Mouse (Mus musculus): Measurements from ENCODE around the gene Sh3pxd2a.
A peak's percentile ranks its signal among the peaks of the same experiment; 100 is the strongest.

Gene Sh3pxd2a

GRCm38 (mm10) chr19:47464304-47465241, at the start of gene Sh3pxd2a:
TSS of gene Sh3pxd2a (minus strand) at chr19:47464401.
- DNase-seq (ENCODE audit: low read depth), result peak; percentile 84

GRCm38 (mm10) chr19:47513618-47513897, 49.4 kb upstream of the Sh3pxd2a start:
- no peak for DNase-seq (ENCODE audit: low read depth)

DNA sequence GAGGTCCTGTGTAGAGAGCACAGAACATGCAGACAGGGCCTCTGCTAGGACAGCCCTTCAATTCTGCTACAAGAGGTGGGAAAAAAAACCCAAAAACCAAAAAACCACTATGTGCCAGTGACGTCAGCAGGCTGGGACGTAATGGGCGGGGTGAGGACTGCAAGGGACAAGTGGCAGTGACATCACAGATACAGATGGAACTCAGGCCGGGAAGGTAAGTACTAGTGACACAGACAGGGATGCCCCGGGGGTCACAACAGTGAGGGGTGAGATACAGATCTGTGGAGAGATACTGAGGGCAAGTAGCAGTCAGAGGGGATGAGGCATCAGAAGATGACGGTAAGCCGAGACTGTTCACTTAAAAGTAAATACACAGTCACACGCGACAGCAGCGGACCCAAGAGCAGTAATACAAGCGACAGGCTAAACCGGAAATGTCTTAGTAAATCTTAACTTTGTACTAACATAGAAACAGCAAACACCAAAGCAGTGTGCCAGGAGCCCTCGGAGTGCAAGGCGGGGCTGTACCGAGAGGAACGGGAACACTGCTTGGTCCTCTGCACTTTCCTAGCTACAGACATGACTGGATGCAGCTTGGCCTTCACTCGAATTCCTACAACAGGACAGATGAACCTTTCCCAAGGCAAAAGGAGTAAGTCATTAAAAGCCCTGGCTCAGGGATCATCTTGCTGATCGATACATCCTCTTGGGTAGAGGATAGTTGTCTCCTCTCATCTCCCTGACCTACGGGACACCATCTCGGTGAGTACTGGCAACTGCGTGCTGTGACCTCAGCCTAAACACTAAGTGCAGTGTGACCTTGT, 48.8 kb upstream of the Sh3pxd2a start:
- no peak for DNase-seq (ENCODE audit: low read depth)

- no peak for DNase-seq (ENCODE audit: low read depth)
These were observed 47.8 kb upstream of the Sh3pxd2a start for GRCm38 (mm10) chr19:47511958-47512357.

DNA sequence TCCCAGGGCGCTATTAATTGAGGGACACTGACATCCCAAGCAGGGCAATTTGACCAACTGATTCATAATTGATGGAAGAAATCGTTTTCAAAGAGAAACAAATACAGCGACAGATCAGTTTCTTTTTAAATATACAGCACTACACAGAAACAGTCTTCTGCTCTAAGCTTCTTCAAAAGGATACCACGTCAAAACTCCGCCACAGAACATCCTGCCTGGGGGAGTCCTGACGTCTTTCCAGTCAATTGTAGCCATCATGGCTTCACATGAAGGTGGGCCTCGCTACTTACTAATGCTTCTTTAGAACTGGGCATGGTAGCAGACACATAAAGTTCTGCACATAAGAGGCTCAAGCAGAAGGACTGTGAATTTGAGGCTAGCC, 47.1 kb upstream of the Sh3pxd2a start:
- no peak for DNase-seq (ENCODE audit: low read depth)

GRCm38 (mm10) chr19:47510473-47511293, 46.5 kb upstream of the Sh3pxd2a start:
- peak; percentile 71 for DNase-seq (ENCODE audit: low read depth)

DNA sequence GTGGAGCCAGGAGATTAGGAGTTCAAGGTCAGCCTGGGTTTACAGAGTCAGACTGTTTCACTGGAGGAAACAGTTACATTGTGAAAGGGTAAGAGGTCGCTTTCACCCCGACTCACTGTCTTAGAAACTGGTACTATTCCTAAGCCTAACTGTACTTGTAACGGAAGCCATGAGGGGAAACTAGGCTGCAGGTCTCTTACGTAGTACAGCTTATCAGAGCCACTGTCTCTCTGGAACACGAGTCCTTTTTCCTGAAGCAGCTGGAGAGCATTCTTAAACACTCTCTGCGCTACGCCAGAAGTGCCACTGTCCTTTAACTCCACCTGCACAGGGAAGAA, 45.9 kb upstream of the Sh3pxd2a start:
- no peak for DNase-seq (ENCODE audit: low read depth)

DNA sequence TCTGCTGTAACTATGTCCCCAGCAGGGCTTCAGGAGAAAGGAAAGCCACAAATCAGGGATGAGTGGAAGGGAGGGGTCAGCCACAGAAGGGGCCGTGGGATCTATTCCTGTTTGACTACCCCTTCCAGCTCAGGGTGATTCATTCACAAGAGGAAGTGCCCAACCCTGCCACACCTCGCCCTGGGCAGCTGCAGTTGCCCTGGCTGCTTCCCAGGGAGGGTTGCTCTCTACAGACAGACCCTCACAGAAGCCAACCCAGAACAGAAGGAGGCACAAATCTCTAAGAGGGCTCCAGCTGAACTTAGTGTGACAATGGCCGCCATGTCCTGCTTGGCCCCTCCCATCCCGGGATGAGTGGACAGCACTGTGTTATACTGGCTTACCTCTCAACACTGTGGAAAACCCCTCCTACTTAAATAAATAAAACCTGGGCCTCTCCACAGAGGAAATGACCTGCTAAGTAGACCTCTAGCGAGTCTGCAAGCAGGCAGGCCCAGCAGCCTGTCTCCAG, 44.6 kb upstream of the Sh3pxd2a start:
- peak; percentile 74 for DNase-seq (ENCODE audit: low read depth)

- DNase-seq (ENCODE audit: low read depth), result peak; percentile 49
These were observed 44.0 kb upstream of the Sh3pxd2a start for GRCm38 (mm10) chr19:47508191-47508590.

GRCm38 (mm10) chr19:47507128-47508121, 43.2 kb upstream of the Sh3pxd2a start:
- peak; percentile 86 for DNase-seq (ENCODE audit: low read depth)

DNA sequence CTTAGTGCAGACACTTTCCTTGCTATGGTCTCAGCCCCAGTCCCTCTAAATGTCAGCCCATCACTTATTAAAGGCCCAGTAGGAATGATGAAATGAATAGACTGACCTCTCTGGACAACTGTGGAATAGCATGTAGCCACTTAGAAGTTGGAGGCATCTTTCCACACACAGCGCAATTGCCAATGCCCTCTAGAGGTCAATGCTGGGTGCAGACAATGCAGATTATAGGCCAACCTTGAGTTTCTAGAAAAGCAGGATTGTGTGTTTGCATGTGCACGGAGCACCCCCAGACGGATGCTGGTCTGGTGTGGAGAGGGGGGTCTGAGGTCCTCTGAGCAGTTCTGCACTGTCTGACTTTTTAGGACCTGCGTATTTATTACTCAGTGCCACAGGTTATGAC, 39.4 kb upstream of the Sh3pxd2a start:
- peak; percentile 80 for DNase-seq (ENCODE audit: low read depth)

GRCm38 (mm10) chr19:47502563-47502962, 38.4 kb upstream of the Sh3pxd2a start:
- DNase-seq (ENCODE audit: low read depth), result peak; percentile 78

DNA sequence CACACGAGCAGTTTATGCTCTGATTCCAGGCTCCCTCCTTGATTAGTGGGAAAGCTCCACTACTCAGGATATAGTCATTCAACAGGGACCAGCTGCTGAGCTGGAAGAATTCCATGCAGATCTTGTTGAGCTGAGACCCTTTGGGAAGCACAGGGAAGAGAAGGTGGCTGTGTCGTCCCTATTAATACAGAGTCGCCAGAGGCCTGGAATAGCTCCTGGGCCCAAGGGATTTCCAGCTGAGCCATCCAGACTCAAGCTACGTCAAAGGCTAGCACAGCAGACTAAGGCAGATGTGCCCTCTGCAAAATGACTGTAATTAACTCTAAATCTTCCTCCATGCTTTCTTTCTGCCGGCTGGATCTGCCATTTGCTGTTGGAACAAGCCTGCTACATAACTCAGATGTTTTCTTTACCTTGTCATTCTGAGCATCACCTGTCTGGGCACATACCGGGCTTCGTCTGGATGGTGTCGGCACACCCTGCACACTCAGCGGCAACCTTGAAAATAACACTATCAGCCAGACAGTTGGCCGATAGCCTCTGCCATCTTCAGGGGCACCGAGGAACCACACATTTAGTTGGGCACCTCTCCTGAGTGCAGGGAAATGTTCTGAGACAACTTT, 36.3 kb upstream of the Sh3pxd2a start:
- DNase-seq (ENCODE audit: low read depth), result no peak

GRCm38 (mm10) chr19:47499841-47500240, 35.6 kb upstream of the Sh3pxd2a start:
- DNase-seq (ENCODE audit: low read depth), result no peak

GRCm38 (mm10) chr19:47498942-47499341, 34.7 kb upstream of the Sh3pxd2a start:
- peak; percentile 70 for DNase-seq (ENCODE audit: low read depth)

GRCm38 (mm10) chr19:47497736-47498135, 33.5 kb upstream of the Sh3pxd2a start:
- no peak for DNase-seq (ENCODE audit: low read depth)

DNA sequence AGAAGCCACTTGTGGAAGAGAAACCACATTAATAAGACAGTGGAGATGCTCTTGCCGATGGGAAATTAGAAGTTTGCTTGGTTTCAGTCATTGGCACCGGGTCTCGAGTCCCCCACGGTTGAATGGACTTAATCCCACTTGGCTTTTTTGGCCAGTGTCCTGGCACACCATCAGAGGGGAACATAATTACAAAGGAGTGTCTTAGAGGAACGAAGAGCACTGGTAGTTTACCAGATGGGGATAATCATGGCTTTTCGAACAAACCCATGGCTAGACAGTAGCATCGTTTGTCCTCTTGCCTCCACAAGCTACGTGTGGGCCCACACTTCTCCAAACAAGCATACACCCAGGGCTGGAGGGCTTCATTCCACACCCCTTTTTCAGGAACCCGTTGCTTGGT, 33.1 kb upstream of the Sh3pxd2a start:
- no peak for DNase-seq (ENCODE audit: low read depth)

- DNase-seq (ENCODE audit: low read depth), result no peak
These were observed 29.1 kb upstream of the Sh3pxd2a start for GRCm38 (mm10) chr19:47493017-47493997.

- DNase-seq (ENCODE audit: low read depth), result no peak
These were observed 28.2 kb upstream of the Sh3pxd2a start for GRCm38 (mm10) chr19:47492422-47492821.
